Mouse (Mus musculus) testis, postnatal 10 days (tissue): ENCODE data around the gene Kifc1.
A peak's percentile ranks its signal among the peaks of the same experiment; 100 is the strongest.
"Not testable (repeated sequence)": the region's sequence is repeated elsewhere in the genome, so short reads cannot be mapped to it uniquely, and the experiment has no call there.

Experiments used
- DNase-seq: peaks from one replicate; pipeline ENCODE4 v3.0.0; 2021; ENCODE audit warnings: low spot score

The Kifc1 gene

DNA sequence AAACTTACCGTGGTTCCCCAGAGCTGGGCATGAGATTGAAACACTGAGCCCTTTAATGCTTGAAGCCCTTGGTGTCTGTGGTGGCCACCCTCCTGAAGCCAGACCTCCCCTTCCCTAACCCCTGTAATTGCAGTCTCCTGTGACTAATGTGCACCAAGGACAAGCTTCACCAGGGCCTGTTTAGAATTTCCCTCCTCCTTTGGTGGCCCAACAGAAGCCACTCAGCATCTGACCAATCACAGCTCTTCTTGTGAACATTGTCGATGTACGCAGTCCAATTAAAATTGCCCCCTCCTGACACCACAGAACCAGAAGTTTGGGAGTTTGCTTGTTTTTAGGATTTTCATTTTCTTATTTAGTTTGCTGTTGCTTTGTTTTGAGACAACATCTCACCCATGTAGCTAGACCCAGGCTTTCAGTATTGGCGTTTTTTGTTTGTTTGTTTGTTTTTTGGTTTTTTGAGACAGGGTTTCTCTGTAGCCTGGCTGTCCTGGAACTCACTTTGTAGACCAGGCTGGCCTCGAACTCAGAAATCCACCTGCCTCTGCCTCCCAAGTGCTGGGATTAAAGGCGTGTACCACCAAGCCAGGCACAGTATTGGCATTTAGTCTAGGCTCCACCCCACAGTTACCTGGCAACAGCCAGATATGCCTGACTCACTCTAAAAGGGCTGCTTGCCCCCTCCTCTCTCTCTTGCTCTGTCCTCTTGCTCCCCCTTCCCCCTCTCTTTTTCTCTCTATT, 13.6 kb upstream of the Kifc1 start:
- not testable (repeated sequence) for DNase-seq

DNA sequence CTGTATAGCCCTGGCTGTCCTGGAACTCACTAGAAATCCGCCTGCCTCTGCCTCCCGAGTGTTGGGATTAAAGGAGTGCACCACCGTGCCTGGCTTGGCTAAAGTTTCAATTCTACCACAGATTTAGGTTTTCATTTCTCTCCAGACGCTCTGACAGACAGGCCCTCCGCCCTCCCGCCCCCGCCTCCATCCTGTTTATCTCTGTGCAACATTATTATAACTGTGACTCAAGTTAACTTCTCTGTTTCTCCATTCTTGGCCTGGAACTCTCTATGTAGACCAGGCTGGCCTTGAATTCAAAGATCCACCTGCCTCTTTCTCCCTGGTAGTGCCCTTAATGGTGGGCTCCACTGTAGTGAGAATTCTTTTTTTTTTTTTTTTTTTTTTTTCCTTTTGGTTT, 12.0 kb upstream of the Kifc1 start:
- no peak for DNase-seq

DNA sequence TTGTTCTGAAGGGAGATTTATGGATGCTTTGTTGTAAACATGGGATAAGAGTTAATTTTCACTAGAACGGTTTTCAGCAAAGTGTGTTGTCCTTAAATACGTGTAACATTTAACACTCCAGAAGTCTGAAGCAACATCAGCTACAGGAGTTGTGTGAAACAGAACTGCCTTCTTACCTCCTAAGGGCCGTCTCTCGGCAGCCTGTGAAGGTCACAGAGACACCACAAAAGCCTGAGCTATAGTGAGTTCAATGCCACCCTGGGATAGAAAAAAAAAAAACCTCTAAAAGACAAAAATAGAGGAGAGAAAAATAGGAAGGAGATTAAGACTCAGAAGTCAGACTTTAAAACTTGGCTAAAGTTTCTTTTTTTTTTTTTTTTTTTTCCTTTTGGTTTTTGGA, 11.6 kb upstream of the Kifc1 start:
- DNase-seq, result no peak

DNA sequence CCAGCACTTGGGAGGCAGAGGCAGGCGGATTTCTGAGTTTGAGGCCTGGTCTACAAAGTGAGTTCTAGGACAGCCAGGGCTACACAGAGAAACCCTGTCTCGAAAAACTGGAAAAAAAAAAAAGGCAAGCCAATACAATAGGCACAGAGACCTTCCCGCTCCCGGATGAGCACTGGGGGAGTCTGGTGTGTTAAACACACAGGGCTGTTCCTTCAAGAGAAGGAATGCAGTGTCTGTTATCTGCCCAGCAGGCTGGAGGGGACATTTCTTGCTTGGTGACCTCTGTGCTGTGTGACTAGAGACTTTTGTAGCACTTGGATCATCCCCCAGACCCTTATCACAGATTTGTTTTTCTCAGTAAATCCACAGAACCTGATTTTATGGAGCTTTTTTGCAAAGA, 11.2 kb upstream of the Kifc1 start:
- DNase-seq, result no peak

DNA sequence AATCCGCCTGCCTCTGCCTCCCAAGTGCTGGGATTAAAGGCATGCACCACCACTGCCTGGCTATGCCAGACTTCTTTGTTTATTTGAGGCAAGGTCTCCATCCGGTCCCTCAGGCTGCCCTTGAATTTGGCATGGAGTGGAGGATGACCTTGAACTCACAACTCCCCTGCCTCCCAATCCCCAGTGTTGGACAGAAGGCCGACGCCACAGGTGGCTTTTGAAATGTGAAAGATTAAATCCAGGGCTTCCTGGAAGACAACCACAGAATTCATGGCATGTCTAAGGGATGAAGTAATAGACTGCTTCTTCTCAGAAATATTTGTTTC, 10.5 kb upstream of the Kifc1 start:
- no peak for DNase-seq

DNA sequence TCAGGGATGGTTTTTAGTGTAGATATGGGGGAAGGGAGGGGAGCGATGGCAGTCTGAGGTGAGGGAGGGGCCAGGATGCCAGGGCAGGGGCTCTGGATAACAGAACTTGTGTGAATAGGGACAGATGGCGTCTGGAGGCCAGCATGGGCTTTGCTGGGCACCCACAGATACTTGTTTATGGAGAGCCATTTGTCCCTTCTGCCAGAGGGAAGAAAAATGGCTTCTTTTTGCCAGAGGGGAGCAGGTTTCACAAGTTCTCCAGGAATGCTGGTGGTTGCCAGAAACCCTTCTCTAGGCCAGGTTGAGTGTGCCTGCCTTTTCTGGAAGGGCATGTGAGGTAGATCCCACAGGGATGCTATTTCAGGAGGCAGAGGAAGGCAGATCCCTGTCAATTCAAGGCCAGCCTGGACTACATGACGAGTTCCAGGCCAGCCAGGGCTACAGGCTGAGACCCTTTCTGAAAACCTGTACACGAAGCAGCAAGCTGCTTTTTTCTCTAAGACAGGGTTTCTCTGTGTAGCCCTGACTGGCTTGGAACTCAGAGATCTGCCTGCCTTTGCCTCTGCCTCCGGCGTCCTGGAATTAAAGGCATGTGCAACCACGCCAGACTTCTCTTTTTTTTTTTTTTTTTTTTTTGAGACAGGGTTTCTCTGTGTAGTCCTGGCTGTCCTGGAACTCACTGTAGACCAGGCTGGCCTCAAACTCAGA, 10.0 kb upstream of the Kifc1 start:
- no peak for DNase-seq

DNA sequence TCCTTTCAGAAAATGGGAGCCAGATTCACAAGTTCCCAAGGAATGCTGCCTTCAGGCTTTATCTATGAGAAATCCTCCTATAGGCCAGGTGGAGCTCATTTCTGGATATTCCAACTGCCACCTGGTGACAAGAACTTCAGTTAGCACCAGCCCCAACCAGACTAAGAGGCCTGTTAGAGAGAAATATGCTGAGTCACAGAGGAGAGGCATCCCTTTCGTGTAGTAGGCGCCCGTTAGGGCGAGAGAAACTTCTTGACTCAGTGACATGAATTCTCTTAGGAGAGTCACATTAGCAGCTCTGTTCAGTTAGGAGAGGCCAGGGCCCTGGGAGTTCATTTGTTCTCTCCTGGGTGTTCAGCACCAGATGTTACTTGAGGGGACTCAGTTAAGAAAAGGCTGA, 9.2 kb upstream of the Kifc1 start:
- no peak for DNase-seq

DNA sequence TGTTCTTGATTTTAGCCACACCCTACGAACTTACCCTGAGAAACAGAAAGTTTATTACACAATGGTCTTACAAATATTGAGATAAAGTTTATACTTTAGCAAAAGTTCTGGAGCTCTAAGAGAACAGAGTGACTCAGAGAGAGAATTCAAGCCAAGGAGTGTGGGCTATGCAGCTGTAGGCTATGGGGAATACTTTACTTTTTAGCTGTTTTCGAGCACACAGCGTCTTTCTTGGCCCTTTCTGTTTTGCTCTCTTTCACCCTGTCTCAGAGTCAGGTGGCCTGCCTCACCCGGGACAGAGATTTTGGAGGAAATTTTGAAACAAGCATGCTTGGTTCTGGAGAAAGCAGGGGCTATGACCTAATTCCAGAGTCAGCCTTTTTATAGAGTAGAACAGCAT, 7.7 kb upstream of the Kifc1 start:
- not testable (repeated sequence) for DNase-seq

DNA sequence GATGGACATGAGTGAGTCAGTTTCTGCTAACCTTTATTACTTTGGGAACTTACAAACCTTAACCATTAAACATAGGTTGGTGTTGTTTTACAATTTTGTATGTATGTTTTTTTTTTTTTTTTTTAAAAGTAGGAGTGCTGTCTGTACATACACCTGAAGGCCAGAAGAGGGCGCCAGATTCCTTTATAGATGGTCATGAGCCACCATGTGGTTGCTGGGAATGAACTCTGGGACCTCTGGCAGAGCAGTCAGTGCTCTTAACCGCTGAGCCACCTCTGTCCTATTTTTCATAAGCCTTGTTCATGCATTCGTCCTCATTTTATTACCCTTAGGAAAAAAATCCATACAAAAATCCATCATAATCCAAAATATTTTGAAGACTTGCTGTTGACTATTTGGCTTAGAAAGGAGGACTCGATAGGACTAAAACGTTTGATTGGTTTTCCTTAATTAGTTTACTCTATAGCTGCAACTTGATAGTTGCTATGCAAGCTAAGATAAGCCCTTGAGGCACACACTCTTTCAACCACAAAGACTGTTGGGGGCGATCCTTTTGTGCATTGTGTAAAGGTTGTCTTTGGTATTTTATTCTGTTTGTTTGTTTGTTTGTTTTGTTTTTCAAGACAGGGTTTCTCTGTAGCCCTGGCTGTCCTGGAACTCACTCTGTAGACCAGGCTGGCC, 6.8 kb upstream of the Kifc1 start:
- peak; percentile 68 for DNase-seq

DNA sequence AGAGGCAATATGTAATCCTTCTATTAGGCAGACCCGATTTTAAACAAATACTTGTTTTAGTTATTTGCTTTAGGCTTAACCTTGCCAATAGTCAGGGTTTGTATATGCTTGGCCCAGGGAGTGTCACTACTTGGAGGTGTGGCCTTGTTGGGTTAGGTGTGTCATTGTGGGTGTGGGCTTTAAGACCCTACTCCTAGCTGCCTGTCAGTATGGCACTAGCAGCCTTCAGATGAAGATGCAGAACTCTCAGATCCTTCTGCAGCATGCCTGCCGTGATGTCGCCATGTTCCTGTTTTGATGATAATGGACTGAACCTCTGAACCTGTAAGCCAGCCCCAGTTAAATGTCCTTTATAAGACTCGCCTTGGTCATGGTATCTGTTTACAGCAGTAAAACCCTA, 2.5 kb upstream of the Kifc1 start:
- DNase-seq, result not testable (repeated sequence)

DNA sequence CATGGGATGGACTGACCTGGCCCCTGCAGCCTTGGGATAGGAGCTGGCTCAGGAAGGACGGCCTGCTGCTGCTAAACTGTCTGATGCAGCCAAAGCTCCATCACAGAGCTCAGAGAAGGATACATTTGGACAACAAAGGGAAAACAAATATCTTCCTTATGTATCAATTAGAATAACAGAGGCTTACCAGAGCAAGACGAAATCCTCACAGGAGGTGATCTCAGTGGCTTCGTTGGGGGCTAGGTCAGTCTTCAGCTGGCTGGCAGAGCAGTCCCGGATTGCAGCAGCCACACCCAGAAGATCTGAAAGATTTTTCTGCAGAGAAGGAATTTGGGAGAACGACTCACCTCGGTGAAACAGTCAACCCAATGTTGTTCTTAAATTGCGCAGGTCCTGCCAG, 2.0 kb upstream of the Kifc1 start:
- no peak for DNase-seq

DNA sequence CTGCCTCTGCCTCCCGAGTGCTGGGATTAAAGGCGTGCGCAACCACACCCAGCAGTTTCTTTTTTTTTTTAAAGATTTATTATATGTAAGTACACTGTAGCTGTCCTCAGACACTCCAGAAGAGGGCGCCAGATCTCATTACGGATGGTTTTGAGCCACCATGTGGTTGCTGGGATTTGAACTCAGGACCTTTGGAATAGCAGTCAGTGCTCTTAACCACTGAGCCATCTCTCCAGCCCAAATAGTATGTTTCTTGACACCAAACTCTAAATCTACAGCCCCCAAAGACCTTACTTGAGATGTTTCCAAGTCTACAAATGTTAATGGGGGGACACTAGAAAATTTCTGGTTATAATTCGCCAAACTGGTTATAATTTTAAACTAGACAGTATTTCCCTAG, 1.4 kb upstream of the Kifc1 start:
- not testable (repeated sequence) for DNase-seq

DNA sequence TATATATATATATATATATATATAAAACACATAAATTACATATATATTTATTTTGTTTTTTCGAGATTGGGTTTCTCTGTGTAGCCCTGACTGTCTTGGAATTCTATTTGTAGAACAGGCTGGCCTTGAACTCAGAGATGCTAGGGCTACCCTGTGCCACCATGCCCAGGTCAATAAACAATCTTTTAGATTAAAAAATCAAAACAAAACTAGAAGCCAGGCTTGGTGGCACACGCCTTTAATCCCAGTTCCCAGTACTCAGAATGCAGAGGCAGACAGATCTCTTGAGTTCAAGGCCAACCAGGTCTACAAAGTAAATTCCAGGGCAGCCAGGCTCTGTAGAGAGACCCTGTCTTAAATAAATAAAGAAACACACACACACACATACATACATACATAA, 896 bp upstream of the Kifc1 start:
- DNase-seq, result no peak

DNA sequence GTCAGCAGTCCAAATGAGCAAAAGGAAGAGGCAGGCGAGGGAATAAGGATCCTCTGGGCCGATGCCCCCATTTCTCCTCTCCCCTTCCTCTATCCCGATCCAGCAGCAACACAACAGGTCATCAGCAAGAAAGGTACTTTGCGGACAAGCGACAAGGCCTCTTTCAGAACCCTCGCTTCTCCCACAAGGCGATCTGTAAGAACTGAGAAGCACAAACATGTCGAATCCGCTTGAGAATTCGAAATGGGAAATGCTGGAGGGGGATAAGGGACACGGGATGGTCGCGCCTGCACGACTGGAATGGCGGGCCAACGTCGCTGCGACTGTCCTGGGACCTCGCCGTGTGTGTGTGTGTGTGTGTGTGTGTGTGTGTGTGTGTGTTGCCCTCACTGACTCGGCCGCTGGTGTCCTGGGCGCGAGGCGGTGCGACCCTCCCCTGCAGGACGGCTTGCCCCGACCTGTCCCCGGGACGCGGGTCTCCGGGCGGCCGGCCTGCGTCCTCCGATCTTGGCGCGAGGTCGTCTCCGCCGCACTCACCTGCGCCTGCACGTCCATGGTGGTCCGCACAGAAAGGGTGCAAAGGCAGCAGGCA, 424 bp downstream of the Kifc1 start:
- not testable (repeated sequence) for DNase-seq

DNA sequence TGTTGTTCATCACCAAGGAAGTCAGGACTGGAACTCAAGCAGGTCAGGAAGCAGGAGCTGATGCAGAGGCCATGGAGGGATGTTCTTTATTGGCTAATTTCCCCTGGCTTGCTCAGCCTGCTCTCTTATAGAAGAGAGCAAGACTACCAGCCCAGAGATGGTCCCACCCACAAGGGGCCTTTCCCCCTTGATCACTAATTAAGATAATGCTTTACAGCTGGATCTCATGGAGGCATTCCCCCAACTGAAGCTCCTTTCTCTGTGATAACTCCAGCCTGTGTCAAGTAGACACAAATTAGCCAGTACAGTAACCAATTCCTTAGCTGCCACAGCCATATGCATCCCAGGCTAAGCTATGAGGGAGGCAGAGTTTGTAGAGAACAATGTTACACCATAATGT, 2.2 kb downstream of the Kifc1 start:
- not testable (repeated sequence) for DNase-seq

DNA sequence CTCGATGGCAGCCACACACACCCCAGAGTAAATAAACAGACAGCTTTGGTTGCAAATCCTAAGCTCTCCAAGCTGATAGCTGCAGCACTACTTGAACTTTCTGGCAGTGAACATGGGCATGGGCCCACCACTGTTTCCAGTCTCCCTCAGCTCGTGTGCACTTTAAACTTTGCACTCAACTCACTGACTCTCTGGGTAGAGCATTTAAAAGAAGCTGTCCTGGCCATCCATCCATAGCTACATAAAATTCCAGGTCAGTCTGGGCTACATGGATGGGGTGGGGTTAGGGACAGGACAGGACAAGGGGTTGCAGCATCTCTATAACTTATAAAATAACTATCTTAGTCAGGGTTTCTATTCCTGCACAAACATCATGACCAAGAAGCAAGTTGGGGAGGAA, 2.7 kb downstream of the Kifc1 start:
- DNase-seq, result not testable (repeated sequence)

DNA sequence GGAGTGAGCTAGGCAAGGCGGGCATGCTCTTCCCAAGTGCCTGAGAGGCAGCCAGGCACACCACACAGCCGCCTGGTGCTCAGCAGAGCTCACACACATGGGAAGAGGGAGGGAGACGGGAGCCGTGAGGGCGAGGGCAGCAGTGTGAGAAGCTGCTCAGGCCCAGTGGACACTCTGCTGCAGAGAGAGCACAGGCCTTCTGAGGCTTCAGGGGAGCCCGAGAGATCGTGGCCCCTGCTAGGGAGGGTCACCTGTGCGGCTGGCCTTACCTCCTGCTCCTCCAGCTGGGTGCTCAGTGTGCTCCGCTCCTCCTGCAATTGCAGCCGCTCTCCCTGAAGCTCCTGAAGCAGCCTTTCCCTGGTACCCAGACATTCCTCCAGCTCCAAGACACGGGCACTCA, 6.1 kb downstream of the Kifc1 start:
- DNase-seq, result not testable (repeated sequence)

DNA sequence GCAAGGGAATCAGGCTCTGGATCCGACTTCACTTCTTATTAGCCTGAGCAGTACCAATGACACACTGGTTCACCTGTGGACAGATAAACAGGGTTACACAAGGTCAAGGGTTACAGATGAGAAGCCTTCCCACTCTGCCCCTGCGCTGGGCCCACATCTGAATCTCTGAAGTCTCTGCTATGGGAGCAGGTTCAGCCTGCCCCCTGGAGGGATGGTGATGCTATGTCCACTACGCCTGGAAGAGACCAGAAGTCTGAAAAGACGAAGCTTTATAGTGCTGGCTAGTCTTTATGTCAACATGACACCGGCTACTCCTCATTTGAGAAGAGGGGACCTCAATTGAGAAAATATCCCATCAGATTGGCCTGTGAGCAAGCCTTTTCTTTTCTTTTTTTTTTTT, 14.7 kb downstream of the Kifc1 start:
- not testable (repeated sequence) for DNase-seq

DNA sequence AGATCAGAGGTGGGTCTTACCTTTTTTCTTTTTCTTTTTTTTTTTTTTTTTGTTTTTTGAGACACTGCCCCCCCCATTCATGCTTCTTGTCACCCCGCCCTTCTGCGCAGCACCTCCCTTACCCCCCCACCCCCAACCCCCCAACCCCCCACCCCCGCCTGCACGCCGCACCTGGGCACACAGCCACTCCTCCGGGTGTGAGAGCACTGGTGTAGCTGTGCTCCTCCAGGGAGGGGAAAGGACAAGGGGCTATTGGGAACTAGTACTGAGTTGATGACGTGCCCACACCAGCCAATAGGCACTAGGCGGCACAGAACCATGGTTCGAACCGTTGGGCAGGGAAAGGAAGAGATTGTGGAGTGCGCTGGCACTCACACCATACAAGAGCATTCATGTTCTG, 16.1 kb downstream of the Kifc1 start:
- no peak for DNase-seq

DNA sequence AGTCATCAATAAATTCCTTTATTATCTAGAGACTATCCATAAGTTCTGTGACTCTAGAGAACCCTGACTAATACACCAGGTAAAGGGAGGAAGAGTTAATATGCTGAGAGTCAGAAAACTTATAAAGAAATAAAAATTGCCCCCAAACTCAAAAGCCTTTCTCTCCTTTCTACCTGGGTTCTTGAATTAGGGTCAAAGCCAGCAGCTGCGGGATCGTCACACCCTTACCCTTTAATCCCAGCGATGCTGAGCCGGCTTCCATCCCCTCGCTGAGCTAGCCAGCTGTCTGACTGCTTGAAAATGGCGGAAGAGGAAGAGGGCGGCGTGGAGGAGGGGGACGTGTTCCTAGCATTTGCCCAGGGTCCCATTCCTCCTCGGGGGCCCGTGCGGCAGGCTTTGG, 16.9 kb downstream of the Kifc1 start, which contains the start of gene Gm7029:
TSS of gene Gm7029 (plus strand) at position 301 of the 400 bp plus-strand sequence.
- not testable (repeated sequence) for DNase-seq

DNA sequence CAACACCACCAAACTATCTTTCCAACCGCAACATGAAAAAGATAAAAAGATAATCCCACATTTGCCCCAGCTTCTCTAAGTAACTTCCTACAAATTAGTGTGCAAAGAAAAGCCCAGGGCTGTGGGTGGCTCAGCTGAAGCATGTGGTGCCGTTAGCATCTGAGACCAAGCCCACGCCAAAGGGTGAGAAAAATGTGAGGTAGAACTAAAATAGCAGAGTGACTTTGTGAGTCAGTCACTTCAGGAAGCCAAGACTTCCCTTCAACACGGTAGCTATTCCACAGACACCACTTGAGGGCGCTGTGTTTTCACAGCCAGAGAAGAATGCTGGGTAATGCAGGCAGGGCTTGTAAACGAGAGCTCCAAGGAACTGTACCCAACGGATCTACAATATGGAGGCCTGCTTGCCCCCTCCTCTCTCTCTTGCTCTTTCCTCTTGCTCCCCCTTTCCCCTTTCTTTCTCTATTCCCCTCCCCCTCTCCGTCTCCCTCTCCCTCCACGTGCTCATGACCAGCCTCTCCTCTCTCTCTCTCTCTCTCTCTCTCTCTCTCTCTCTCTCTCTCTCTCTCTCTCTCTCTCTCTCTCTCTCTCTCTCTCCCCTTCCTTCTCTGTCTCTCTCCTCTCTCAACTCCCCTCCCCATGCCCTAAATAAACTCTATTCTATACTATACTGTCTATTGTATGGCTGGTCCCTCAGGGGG, 25.0 kb downstream of the Kifc1 start:
- DNase-seq, result peak; percentile 59

DNA sequence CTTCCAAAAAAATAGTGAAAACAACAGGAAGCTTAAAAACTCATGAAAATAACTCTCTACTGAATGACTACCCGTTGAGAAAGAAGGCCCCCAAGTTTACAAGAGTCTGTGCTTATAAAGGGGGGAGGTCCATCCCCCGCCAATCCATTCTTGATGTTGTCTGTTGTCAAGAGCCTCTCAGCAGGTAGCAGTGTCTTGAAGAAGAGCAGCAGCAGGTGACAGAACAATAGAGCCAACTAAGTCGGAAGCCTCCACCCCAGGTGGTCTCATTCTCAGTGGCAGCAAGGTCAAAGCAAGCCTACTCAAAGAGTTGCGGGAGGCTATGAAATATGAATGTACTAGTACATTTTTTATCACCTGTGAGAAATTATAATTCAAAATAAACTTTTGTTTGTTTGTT, 32.6 kb downstream of the Kifc1 start:
- DNase-seq, result no peak
